Mouse (Mus musculus): ENCODE measurements around the gene Pmp22. TPM values are rescaled to one million over a fixed set of nuclear protein-coding genes. Genes with fewer than 3 reads are reported as not detected.

The Pmp22 gene
- polyA plus RNA-seq, 1 experiment: 0.05 TPM

DNA sequence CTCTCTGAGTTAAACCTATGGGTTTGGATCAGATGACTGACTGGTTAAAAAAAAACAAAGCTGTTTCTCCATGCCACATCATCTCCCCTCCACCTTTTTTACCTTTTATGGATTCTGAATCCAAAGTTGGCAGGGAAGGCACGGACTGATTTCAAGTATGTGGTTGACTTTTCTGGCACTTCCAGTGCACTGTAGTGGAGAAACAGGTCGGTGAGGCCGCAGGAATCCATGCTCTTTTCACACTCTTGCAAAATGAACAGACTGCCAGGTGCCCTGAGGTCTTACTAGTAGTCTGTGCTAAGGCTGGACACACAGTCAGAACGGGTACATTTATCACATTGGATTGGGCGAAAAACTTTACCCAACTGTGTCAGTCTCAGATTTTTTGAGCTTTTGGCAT, 13.5 kb downstream of the Pmp22 start:
- no peaks in the 10 kb centered on the region for H3K27me3 ChIP-seq (ENCODE audit: control insufficient read depth)
- H3K36me3 ChIP-seq (ENCODE audit: control insufficient read depth): no peaks in the 10 kb centered on the region
- TF ChIP-seq TAL1 (IDR thresholded peaks at IDR 0.05; ENCODE audit: low read length) (no peak), GATA1 (IDR thresholded peaks at IDR 0.05; ENCODE audit: low read length) (no peak)
- H3K9me3 ChIP-seq (ENCODE audit: control insufficient read depth, low read length): no peaks in the 10 kb centered on the region
- no peaks in the 10 kb centered on the region for H3K4me1 ChIP-seq (ENCODE audit: control insufficient read depth)
- H3K4me3 ChIP-seq (replicated peaks): no peak overlapping the region

DNA sequence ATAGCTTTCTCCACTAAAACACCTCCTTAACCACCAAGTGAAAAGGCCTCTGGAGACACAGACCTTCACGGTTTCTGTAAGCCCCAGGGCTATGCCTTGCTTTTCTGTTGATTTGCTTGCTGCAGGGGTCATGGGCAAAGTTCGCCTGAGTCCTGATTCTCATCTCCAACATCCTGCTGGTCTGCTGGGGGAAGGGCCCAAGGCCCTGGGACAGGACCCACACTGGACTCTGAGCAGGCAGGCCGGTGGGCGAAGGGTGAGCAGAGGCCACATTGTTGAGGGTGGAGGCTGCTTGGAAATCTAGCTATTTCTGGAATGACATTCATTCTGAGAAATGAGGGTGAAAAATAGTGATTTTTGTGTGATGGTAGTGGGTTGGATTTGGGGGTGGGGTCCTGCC, 14.0 kb downstream of the Pmp22 start:
- H3K36me3 ChIP-seq (ENCODE audit: control insufficient read depth): no peaks in the 10 kb centered on the region
- H3K9me3 ChIP-seq (ENCODE audit: control insufficient read depth, low read length): no peaks in the 10 kb centered on the region
- no peak for TF ChIP-seq TAL1 (IDR thresholded peaks at IDR 0.05; ENCODE audit: low read length)
- no peak for TF ChIP-seq GATA1 (IDR thresholded peaks at IDR 0.05; ENCODE audit: low read length)
- H3K27me3 ChIP-seq (ENCODE audit: control insufficient read depth): no peaks in the 10 kb centered on the region
- H3K4me3 ChIP-seq (replicated peaks): no peak overlapping the region
- H3K4me1 ChIP-seq (ENCODE audit: control insufficient read depth): no peaks in the 10 kb centered on the region

DNA sequence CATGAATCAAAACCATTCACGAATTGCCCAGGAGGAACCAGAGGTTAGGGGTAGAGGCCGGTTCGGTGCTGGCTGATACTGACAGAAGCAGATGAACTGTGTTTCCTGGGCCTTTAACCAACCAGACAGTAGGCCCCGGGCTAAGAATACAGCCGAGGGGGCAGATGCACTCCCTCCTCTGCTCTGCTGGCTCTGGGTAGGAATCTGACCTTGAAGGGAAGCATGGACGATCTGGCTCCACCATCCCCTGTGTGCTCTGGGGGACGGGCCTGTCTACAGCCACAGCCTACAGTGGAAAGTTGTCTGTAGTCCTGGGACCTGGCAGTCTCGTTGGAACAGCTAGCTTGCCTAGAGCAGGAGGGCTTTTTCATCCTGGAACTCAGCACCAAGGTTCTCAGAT, 14.7 kb downstream of the Pmp22 start:
- TF ChIP-seq GATA1 (IDR thresholded peaks at IDR 0.05; ENCODE audit: low read length) (no peak), TAL1 (IDR thresholded peaks at IDR 0.05; ENCODE audit: low read length) (no peak)
- H3K36me3 ChIP-seq (ENCODE audit: control insufficient read depth): no peaks in the 10 kb centered on the region
- no peaks in the 10 kb centered on the region for H3K27me3 ChIP-seq (ENCODE audit: control insufficient read depth)
- no peaks in the 10 kb centered on the region for H3K4me1 ChIP-seq (ENCODE audit: control insufficient read depth)
- no peaks in the 10 kb centered on the region for H3K9me3 ChIP-seq (ENCODE audit: control insufficient read depth, low read length)
- H3K4me3 ChIP-seq (replicated peaks): no peak overlapping the region

DNA sequence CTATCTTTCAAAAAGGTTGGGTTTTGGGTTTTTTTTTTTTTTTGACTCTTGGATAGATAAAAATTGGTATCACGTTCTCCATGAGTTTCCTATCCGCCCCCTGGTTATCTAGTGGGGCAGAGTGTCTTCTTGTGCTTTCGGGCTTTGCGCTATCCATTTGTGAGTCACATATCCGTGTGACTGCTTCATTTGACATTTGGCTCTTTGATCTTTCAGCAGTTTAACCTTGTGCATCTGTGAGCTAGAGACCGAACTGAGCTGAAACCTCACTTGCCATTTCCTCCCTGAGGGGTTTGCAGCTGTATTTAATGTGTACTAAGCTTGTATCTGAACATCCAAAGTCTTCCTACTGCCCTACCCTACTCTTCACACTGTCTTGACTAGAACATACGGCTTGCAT, 17.8 kb downstream of the Pmp22 start:
- TF ChIP-seq GATA1 (IDR thresholded peaks at IDR 0.05; ENCODE audit: low read length) (no peak), TAL1 (IDR thresholded peaks at IDR 0.05; ENCODE audit: low read length) (no peak)
- H3K9me3 ChIP-seq (ENCODE audit: control insufficient read depth, low read length): no peaks in the 10 kb centered on the region
- H3K4me3 ChIP-seq (replicated peaks): no peak overlapping the region
- no peaks in the 10 kb centered on the region for H3K27me3 ChIP-seq (ENCODE audit: control insufficient read depth)
- no peaks in the 10 kb centered on the region for H3K4me1 ChIP-seq (ENCODE audit: control insufficient read depth)
- H3K36me3 ChIP-seq (ENCODE audit: control insufficient read depth): no peaks in the 10 kb centered on the region

DNA sequence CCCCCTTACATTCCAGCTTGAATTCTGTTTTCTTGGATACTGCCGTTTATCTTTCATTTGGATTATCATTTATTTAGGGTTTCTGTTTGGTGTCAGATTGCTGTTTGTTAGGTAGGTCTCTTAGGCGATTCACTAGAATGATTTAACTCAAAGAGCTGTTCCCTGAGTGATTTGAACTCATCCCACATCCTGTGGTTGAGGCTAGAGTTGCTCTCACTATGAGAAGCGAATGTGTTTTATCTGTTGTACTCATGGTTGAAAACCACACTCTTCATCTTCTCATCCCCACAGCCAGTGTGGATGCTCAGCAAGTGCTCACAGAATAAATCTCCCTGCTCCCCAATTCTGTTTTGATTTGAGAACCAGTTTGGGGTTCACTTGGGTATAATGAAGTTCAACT, 19.5 kb downstream of the Pmp22 start:
- Histone ChIP-seq H3K4me3 (replicated peaks) (no peak overlapping the region), H3K36me3 (ENCODE audit: control insufficient read depth) (no peaks in the 10 kb centered on the region), H3K9me3 (ENCODE audit: control insufficient read depth, low read length) (no peaks in the 10 kb centered on the region), H3K27me3 (ENCODE audit: control insufficient read depth) (no peaks in the 10 kb centered on the region), H3K4me1 (ENCODE audit: control insufficient read depth) (no peaks in the 10 kb centered on the region)
- TF ChIP-seq TAL1 (IDR thresholded peaks at IDR 0.05; ENCODE audit: low read length): no peak
- no peak for TF ChIP-seq GATA1 (IDR thresholded peaks at IDR 0.05; ENCODE audit: low read length)

DNA sequence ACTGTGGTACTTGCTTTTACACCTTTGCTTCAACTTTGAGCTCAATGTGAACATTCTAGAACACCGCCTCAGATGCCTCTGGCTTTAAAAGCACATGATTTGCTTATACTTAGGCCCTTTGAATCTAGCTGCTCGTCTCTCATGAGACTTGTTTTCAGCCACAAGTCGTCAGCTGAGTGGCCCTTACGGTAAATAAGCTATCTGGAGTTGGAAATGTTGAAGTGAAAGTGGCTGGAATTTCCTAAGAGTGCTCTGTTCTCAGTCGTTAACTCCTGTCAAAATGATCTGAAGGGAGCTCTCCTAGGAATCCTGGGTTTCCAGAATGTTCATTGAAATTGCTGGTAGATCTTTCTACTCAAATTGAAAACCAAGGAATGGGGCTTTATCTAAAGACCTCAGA, 23.1 kb downstream of the Pmp22 start:
- H3K27me3 ChIP-seq (ENCODE audit: control insufficient read depth): no peaks in the 10 kb centered on the region
- no peaks in the 10 kb centered on the region for H3K4me1 ChIP-seq (ENCODE audit: control insufficient read depth)
- TF ChIP-seq GATA1 (IDR thresholded peaks at IDR 0.05; ENCODE audit: low read length) (no peak), TAL1 (IDR thresholded peaks at IDR 0.05; ENCODE audit: low read length) (no peak)
- H3K4me3 ChIP-seq (replicated peaks): no peak overlapping the region
- H3K36me3 ChIP-seq (ENCODE audit: control insufficient read depth): no peaks in the 10 kb centered on the region
- no peaks in the 10 kb centered on the region for H3K9me3 ChIP-seq (ENCODE audit: control insufficient read depth, low read length)

DNA sequence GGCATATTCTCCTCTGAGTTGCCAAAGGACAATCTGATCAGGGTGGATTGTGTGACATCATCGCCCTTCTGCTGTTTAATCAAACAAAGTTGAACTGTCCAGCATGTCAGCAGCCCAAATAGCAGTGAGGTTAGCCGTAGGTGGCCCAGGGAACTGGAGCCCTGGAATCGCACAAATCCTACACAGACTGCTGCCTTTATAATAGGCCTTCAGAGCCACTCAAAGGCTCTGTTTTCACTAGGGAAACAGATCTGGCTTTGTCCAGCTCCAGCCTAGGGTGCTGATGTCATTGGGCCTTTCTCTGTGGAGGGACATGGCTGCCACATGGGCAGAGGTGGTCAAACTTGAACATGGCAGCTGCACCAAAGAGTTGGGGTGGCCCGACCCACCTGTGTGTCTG, 28.3 kb downstream of the Pmp22 start:
- Histone ChIP-seq H3K9me3 (ENCODE audit: control insufficient read depth, low read length) (no peaks in the 10 kb centered on the region), H3K4me1 (ENCODE audit: control insufficient read depth) (no peaks in the 10 kb centered on the region), H3K4me3 (replicated peaks) (no peak overlapping the region), H3K27me3 (ENCODE audit: control insufficient read depth) (no peaks in the 10 kb centered on the region), H3K36me3 (ENCODE audit: control insufficient read depth) (no peaks in the 10 kb centered on the region)
- TF ChIP-seq TAL1 (IDR thresholded peaks at IDR 0.05; ENCODE audit: low read length) (no peak), GATA1 (IDR thresholded peaks at IDR 0.05; ENCODE audit: low read length) (no peak)

DNA sequence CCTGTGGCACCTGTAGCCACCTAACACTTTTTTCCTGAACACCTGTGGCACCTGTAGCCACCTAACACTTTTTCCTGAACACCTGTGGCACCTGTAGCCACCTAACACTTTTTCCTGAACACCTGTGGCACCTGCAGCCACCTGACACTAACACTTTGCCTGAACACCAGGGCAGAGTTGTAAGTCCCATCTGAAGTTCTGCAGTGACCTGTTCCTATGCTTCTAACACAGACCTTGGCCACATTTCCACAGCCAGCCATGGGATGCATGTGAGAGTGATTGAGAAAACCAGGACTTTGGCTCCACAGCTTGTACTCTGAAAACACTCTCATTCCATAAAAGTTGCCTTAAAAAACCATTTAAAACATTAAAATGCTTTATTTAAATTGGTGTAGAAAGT, 32.1 kb downstream of the Pmp22 start:
- Histone ChIP-seq H3K9me3 (ENCODE audit: control insufficient read depth, low read length) (no peaks in the 10 kb centered on the region), H3K36me3 (ENCODE audit: control insufficient read depth) (no peaks in the 10 kb centered on the region), H3K27me3 (ENCODE audit: control insufficient read depth) (no peaks in the 10 kb centered on the region), H3K4me1 (ENCODE audit: control insufficient read depth) (no peaks in the 10 kb centered on the region), H3K4me3 (replicated peaks) (no peak overlapping the region)
- TF ChIP-seq TAL1 (IDR thresholded peaks at IDR 0.05; ENCODE audit: low read length): no peak
- no peak for TF ChIP-seq GATA1 (IDR thresholded peaks at IDR 0.05; ENCODE audit: low read length)

DNA sequence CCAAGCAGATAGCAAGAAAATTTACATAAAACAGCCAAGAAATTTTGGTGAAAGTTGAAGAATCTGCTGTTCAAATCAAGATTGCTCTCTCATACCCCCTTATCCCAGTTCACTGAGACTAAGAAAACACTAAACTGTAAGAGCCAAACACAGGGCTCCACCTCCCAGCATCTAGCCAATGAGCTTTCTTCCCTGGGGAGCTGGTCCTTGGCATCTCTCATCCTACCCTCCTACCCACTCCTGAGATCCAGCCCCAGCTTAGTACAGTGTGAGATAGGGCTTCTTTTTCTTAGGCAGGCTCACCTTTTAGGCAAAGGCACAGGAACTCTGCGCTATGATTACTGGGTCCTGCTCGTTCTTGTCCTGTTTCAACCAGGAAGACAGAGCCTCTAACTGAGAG, 34.0 kb downstream of the Pmp22 start:
- Histone ChIP-seq H3K4me1 (ENCODE audit: control insufficient read depth) (no peaks in the 10 kb centered on the region), H3K9me3 (ENCODE audit: control insufficient read depth, low read length) (no peaks in the 10 kb centered on the region), H3K27me3 (ENCODE audit: control insufficient read depth) (no peaks in the 10 kb centered on the region), H3K4me3 (replicated peaks) (no peak overlapping the region), H3K36me3 (ENCODE audit: control insufficient read depth) (no peaks in the 10 kb centered on the region)
- TF ChIP-seq GATA1 (IDR thresholded peaks at IDR 0.05; ENCODE audit: low read length) (no peak), TAL1 (IDR thresholded peaks at IDR 0.05; ENCODE audit: low read length) (no peak)

DNA sequence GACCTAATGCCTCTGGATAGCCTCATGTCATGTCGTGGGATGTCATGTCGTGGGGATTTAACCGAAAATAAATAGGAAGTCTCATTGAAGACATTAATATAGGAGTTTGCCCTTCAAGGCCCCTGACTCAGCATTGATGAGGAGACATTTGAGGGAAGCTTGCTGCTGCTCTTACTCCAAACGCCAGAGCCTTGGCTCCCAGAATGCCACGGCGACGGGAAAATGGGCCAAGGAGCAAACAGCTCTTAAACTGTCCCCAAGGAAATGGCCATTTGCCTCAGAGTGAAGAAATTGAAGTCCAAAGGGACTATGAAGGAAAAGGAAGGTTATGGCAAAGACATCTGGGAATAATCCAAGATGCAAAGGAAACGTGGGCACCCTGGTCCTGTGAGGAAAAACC, 34.8 kb downstream of the Pmp22 start:
- TF ChIP-seq GATA1 (IDR thresholded peaks at IDR 0.05; ENCODE audit: low read length) (no peak), TAL1 (IDR thresholded peaks at IDR 0.05; ENCODE audit: low read length) (no peak)
- Histone ChIP-seq H3K27me3 (ENCODE audit: control insufficient read depth) (no peaks in the 10 kb centered on the region), H3K36me3 (ENCODE audit: control insufficient read depth) (no peaks in the 10 kb centered on the region), H3K9me3 (ENCODE audit: control insufficient read depth, low read length) (no peaks in the 10 kb centered on the region), H3K4me1 (ENCODE audit: control insufficient read depth) (no peaks in the 10 kb centered on the region), H3K4me3 (replicated peaks) (no peak overlapping the region)
